Mouse (Mus musculus) embryonic fibroblast, embryonic 13.5 days (primary cell): ENCODE measurements around the gene Anxa9.

Source experiments
- CTCF ChIP-seq: IDR thresholded peaks from 2 replicates; pipeline ENCODE4 v1.5.1; 2011; ENCODE audit warnings: mild to moderate bottlenecking, control low read depth, low read length, moderate library complexity, borderline replicate concordance; ENCODE audit not compliant: insufficient read depth
- POLR2A ChIP-seq: IDR thresholded peaks from 2 replicates; pipeline ENCODE4 v1.6.1; 2011; ENCODE audit warnings: low read depth, mild to moderate bottlenecking, control low read depth, low read length, moderate library complexity

DNA sequence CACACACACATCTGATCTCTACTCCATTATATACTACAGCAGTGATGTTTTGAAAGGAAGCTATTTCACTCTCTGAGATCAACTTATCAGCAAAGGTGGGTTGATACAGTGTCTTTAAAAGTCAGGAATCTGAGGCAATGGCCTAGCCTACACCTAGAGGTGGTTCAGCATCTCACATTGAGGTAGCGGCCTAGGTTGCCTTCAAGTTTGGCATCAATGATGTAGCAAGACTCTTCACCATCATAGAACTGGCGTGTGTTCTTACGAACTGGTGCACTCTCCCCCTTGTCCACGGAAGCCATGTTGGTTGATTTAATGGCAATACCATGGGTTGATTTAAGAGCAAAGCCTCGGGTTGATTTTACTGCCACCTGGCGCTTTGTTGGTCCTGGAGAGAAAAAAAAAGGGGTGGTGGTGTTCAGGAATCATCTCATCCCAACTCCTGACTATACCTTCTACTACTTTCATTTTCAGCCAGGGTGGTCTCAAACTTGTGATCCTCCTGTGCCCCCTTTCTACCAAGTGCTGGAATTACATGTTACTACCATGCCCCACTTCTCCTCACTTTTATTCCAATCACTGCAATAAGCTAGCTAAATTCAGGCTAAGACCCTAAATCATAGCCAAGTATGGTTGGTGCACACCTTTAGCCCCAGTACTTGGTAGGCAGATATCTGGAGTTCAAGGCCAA is 17.6 kb upstream of the Anxa9 start:
- TF ChIP-seq CTCF (no peak), POLR2A (no peak)
